Mouse (Mus musculus) spleen, adult 2 months (tissue): Measurements from ENCODE around the gene Zfp831.

ENCODE experiments used
- CTCF ChIP-seq: fragments of 200-500 bp; IDR thresholded peaks from 2 replicates; pipeline ENCODE4 v1.5.1; 2011; ENCODE audit warnings: mild to moderate bottlenecking, inconsistent platforms; ENCODE audit not compliant: insufficient read depth, insufficient read length, insufficient replicate concordance; ENCODE audit errors: extremely low read depth
- POLR2A ChIP-seq: fragments of 200-500 bp; IDR thresholded peaks from 2 replicates; pipeline ENCODE4 v1.6.1; 2011; ENCODE audit warnings: low read depth, low read length, inconsistent platforms

- TF ChIP-seq POLR2A (no peak), CTCF (no peak)
Observed at GRCm38 (mm10) chr2:174753197-174753596, 109.9 kb downstream of the Zfp831 start.
